Mouse (Mus musculus) hindbrain, embryonic 11.5 days (tissue): ENCODE data around the gene Psmb8. TPM values are rescaled to one million over a fixed set of nuclear protein-coding genes. Genes with fewer than 3 reads are reported as not detected.
A peak's percentile ranks its signal among the peaks of the same experiment; 100 is the strongest.

Experiments used
- ATAC-seq: fragments of 200-750 bp; cut with Nextera tagmentation; 2 replicates; pipeline ENCODE4 v1.8.0; 2017; ENCODE audit warnings: mild to moderate bottlenecking, moderate TSS enrichment, moderate library complexity; ENCODE audit not compliant: low FRiP score
- DNase-seq: peaks from one replicate; pipeline ENCODE4 v3.0.0-alpha.2; 2015; ENCODE audit warnings: low spot score
- H3K27ac ChIP-seq: fragments of 300-500 bp; sonication (generic); 2 replicates; pipeline ENCODE4 v1.5.1; 2014; ENCODE audit warnings: mild to moderate bottlenecking, low read depth, low read length
- H3K27me3 ChIP-seq: fragments of 300-500 bp; sonication (generic); 2 replicates; pipeline ENCODE4 v1.6.1; 2014; ENCODE audit warnings: mild to moderate bottlenecking, low read length, moderate library complexity, mixed read lengths; ENCODE audit not compliant: control insufficient read depth, insufficient read depth
- H3K36me3 ChIP-seq: fragments of 300-500 bp; sonication (generic); 2 replicates; pipeline ENCODE4 v1.6.1; 2014; ENCODE audit warnings: mild to moderate bottlenecking, low read length, moderate library complexity, mixed read lengths; ENCODE audit not compliant: control insufficient read depth, insufficient read depth
- H3K4me1 ChIP-seq: fragments of 300-500 bp; sonication (generic); replicated peaks from 2 replicates; pipeline ENCODE4 v1.6.1; 2014; ENCODE audit warnings: low read length, mixed read lengths; ENCODE audit not compliant: control insufficient read depth, insufficient read depth
- H3K4me2 ChIP-seq: fragments of 300-500 bp; sonication (generic); replicated peaks from 2 replicates; pipeline ENCODE4 v1.6.1; 2014; ENCODE audit warnings: mild to moderate bottlenecking, low read depth, low read length
- H3K4me3 ChIP-seq: fragments of 300-500 bp; sonication (generic); 2 replicates; pipeline ENCODE4 v1.5.1; 2014; ENCODE audit warnings: low read depth, low read length
- H3K9ac ChIP-seq: fragments of 300-500 bp; sonication (generic); 2 replicates; pipeline ENCODE4 v1.6.1; 2014; ENCODE audit warnings: low read depth, low read length
- H3K9me3 ChIP-seq: fragments of 300-500 bp; sonication (generic); 2 replicates; pipeline ENCODE4 v1.6.1; 2016; ENCODE audit warnings: low read length; ENCODE audit not compliant: control insufficient read depth
- WGBS: fragments of 180-500 bp; shearing (Covaris S2); extraction: QIAGEN DNeasy Blood & Tissue Kit; methylation state at CpG from one replicate; pipeline ENCODE4 v1.1.7; 2014; 5-methylcytosine and 5-hydroxymethylcytosine counted together
- polyA plus RNA-seq: library from polyadenylated mRNA; unstranded; fragments of >200 nt; fragmentation: Nextera tagmentation; extraction: Ambion mirVana; gene quantifications from 2 replicates; pipeline ENCODE4 v1.2.1, GENCODE M21; 2014

The Psmb8 gene
- polyA plus RNA-seq, 1 experiment from 2014 or later = 1.3 TPM

DNA sequence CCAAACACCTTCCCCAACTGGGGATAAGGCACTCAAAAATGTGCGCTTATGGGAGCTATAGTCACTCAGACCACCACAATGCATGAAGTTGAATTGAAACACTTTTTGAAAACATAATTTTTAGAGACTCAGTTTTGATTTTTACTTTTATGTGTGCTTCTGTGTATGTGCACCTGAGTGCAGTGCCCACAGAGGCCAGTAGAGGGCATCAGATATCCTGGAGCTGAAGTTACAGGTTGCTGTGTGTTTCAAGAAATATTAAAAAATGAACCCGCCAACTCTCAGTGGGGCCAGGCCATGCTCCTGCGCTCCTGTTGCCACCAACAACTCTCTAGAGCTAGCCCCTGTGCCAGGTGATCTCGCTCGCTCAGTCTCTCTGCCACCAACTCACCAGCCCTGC is 25.0 kb upstream of the Psmb8 start:
- Histone ChIP-seq H3K9ac (no peak overlapping the region), H3K27me3 (no peaks in the 10 kb centered on the region), H3K36me3 (no peaks in the 10 kb centered on the region), H3K4me1 (no peaks in the 10 kb centered on the region), H3K4me3 (no peak overlapping the region), H3K9me3 (peaks cover 5% of the 10 kb centered on the region; the same call in 1 of the 2 replicates), H3K4me2 (no peak overlapping the region), H3K27ac (no peak overlapping the region)
- 95% methylated on average over 5 of the region's 5 CpGs for WGBS
- ATAC-seq (no peak), DNase-seq (no peak)

DNA sequence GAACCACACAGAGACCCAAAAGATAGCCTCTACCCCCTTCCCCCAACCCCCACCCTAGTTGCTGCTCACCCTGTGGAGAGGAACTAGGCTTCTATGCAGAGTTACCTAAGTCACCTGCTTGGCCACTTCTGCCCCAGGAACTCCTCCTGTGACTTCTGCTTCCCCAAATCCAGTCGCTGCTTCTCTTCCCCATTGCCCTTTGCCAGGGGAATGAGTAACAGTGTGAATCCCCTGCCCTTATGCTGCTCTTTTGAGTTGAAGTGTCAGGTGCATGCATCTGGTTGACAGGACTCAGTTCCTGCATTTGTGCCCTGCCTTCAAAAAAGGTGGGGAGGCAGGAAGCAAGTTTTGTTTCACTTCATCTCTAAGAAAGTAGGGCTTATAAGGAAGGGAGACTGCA is 23.4 kb upstream of the Psmb8 start:
- 79% methylated on average over 1 of the region's 1 CpGs for WGBS
- ATAC-seq (no peak), DNase-seq (no peak)
- no peak overlapping the region for H3K27ac ChIP-seq
- no peaks in the 10 kb centered on the region for H3K36me3 ChIP-seq
- H3K27me3 ChIP-seq = no peaks in the 10 kb centered on the region
- no peaks in the 10 kb centered on the region for H3K4me1 ChIP-seq
- H3K4me3 ChIP-seq = no peak overlapping the region
- peaks cover 5% of the 10 kb centered on the region; the same call in 1 of the 2 replicates for H3K9me3 ChIP-seq
- H3K4me2 ChIP-seq = no peak overlapping the region
- no peak overlapping the region for H3K9ac ChIP-seq

DNA sequence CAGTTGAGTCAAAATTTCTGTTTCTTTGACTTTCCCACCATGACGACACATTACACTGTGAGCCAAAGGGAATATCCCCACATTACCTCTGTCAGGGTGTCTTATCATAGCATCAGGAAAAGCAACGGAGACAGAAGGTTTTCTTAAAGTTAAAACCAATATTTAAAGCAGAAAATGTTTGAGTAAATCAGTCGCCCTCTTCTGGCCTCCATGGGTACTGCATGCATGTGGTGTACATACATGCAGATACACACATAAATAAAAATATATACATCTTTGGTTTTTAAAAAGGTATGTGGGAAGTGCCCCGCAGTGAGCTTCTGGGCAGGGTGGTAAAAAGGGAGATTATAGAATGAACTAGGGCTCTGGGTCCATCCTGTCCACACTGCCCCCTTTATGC is 20.3 kb upstream of the Psmb8 start:
- Histone ChIP-seq H3K9ac (no peak overlapping the region), H3K27ac (no peak overlapping the region), H3K27me3 (no peaks in the 10 kb centered on the region; the same call in 1 of the 2 replicates), H3K4me3 (no peak overlapping the region), H3K9me3 (peaks cover 5% of the 10 kb centered on the region; the same call in 1 of the 2 replicates), H3K4me2 (no peak overlapping the region), H3K36me3 (no peaks in the 10 kb centered on the region), H3K4me1 (no peaks in the 10 kb centered on the region)
- WGBS = 67% methylated on average over 4 of the region's 4 CpGs
- DNase-seq (peak; percentile 21), ATAC-seq (no peak)

DNA sequence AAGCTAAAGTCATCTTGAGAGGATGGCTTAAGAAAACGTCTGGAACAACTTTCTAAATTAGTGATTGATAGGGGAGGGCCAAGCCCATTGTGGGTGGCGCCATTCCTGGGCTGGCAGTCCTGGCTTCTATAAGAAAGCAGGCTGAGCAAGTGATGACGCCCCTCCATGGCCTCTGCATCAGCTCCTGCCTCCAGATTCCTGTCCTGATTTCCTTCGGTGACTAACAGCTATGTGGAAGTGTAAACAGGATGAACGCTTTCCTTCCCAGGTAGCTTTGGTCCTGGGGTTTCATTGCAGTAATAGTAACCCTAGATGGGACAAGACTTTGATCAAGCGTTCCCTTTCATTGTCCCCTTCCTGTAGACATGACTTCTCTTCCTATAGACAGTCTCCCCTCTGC is 18.5 kb upstream of the Psmb8 start:
- WGBS = 65% methylated on average over 6 of the region's 6 CpGs
- ATAC-seq (no peak), DNase-seq (no peak)

DNA sequence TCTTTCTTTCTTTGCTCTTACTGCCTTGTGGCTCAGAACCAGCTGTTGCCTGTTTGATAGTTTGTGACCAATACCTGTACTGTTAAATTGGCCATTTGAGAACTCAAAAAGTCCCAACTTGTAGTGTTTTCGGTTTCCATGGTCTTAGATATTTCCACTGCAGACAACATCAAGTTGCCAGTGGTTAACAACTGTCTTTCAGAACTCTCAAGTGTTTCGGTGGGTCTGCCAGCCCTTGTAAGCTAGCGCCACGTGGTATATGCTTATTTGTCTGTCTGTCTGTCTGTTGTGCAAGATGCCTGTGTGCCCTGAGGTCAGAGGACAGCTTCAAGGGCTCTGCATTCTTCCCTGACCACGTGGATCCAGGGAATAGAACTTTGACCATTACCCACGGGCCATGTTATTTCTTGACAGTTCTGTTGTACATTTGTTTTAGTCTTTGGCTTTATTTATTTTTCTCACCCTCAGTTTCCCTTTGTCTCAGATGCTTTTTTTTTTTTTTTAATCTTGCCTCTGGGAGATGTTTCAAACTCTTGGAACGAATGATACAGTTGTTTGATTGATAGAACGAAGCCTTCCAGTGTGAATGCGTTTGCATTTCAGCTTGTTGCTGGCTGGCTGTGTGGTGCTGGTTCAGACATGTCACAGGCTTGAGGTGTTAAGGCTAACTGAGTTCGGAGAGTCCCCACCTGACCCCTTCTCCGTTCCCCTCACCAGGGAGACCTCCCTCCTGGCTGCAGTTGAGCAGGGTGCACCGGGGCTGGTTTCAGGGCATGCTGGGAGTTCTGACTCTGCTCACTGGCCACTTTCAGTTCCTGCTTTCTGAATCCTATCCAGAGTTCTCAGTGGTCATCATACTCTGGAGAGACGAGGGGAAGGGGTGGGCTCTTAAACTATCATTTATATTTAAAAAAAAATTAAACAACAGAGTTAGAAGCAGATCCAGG is 17.3 kb upstream of the Psmb8 start:
- Histone ChIP-seq H3K27ac (no peak overlapping the region), H3K4me3 (no peak overlapping the region), H3K36me3 (no peaks in the 10 kb centered on the region), H3K4me2 (no peak overlapping the region), H3K9ac (no peak overlapping the region), H3K9me3 (peaks cover 5% of the 10 kb centered on the region; the same call in 1 of the 2 replicates), H3K4me1 (no peaks in the 10 kb centered on the region), H3K27me3 (peaks cover 6% of the 10 kb centered on the region)
- no peak for DNase-seq
- ATAC-seq = no peak
- WGBS = 71% methylated on average over 13 of the region's 13 CpGs

More for the DNA sequence above, 18.5 kb upstream of the Psmb8 start:
- H3K36me3 ChIP-seq = no peaks in the 10 kb centered on the region
- no peak overlapping the region for H3K4me2 ChIP-seq
- H3K4me1 ChIP-seq = no peaks in the 10 kb centered on the region
- no peak overlapping the region for H3K27ac ChIP-seq
- peaks cover 5% of the 10 kb centered on the region; the same call in 1 of the 2 replicates for H3K9me3 ChIP-seq
- H3K9ac ChIP-seq = no peak overlapping the region
- peaks cover 1% of the 10 kb centered on the region for H3K27me3 ChIP-seq
- H3K4me3 ChIP-seq = no peak overlapping the region

DNA sequence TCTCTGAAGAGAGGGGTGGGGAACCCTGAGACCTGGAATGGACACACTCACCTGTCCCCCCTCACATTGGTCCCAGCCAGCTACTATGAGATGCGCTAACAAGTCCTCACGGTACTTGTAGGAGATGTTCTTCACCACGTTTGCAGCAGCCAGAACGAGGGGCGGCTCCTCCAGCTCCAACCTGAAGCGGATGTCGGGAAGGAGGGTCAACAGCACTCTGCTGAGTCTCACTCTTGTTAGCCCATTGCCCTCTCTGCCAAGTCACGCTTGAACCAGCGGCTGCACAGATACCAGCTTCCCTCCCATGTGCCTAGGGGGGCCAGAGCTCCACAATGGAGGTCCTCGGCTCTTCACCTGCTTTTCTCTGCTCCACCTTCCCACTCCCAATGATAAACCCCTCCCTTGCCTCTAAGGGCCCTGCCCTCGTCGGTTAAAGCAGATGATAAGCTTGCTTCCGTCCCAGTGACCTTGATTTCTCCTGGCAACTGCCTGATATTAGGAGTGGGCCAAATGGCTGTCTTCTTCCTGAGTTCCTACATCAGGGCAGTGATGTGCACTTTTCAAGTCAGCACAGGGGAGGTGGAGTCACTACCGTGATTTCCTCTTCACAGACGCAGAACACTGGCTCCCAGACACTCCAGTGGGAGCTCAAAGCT is 13.8 kb upstream of the Psmb8 start:
- DNase-seq (no peak), ATAC-seq (no peak)
- Histone ChIP-seq H3K27ac (no peak overlapping the region), H3K36me3 (no peaks in the 10 kb centered on the region), H3K27me3 (peaks cover 36% of the 10 kb centered on the region), H3K4me2 (no peak overlapping the region), H3K9ac (no peak overlapping the region), H3K4me3 (no peak overlapping the region), H3K4me1 (peaks cover 7% of the 10 kb centered on the region), H3K9me3 (no peaks in the 10 kb centered on the region)
- 81% methylated on average over 15 of the region's 15 CpGs for WGBS

DNA sequence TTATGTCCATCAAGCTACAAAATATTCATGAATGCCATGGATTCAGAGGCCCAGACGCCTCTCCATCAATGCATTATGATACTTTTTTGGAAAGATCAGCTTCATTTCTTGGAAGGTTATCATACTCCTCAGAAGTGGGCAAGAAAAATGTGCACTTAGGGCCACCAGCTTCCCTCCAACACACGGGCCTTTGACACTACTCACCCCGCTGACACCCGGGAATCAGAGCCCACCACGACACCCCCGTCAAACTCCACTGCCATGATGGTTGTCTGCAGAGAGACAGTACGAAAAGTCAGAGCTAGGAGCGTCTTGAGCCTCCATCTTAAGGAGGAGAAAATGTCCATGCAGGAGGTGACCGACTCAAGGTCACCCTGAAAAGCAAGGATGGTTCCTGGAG is 12.0 kb upstream of the Psmb8 start:
- peaks cover 49% of the 10 kb centered on the region for H3K27me3 ChIP-seq
- no peak for DNase-seq

DNA sequence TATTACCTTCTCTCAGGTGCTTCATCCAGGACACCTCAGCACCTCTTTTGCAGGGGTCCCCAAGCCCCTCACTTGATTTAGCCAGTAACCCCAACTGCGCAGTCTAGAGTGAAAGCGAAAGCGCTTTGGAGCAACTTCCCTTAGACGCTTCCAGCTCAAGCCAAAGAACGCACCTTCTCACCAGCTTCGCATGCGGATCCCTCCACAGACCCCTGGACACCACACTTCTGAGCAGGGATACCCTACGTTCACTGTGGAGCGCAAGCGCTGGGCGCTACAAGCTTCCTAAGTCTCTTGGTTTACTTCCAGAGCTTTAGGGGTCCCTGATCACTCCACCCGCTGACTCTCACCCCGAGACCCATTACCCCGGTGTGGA is 10.6 kb upstream of the Psmb8 start:
- H3K4me1 ChIP-seq = peaks cover 7% of the 10 kb centered on the region
- no peaks in the 10 kb centered on the region for H3K9me3 ChIP-seq
- ATAC-seq (no peak; the same call in 1 of the 2 replicates), DNase-seq (no peak)
- peak overlapping the region; percentile 36 for H3K4me3 ChIP-seq
- H3K4me2 ChIP-seq = peak overlapping the region; percentile 78
- no peak overlapping the region for H3K27ac ChIP-seq
- WGBS = 3% methylated on average over 14 of the region's 14 CpGs
- H3K36me3 ChIP-seq = no peaks in the 10 kb centered on the region
- 0 out of 2 replicates have a peak overlapping the region, but pooled peaks have one; percentile 4 for H3K9ac ChIP-seq
- H3K27me3 ChIP-seq = peaks cover 49% of the 10 kb centered on the region

More for the DNA sequence above, 12.0 kb upstream of the Psmb8 start:
- Histone ChIP-seq H3K9me3 (no peaks in the 10 kb centered on the region), H3K4me2 (no peak overlapping the region), H3K4me3 (no peak overlapping the region), H3K9ac (no peak overlapping the region), H3K36me3 (no peaks in the 10 kb centered on the region), H3K4me1 (peaks cover 7% of the 10 kb centered on the region), H3K27ac (no peak overlapping the region)
- WGBS = 86% methylated on average over 9 of the region's 9 CpGs
- ATAC-seq = no peak
